Mouse (Mus musculus) urinary bladder, postnatal 4 days (tissue): ENCODE measurements around the gene Rpn1.
A peak's percentile ranks its signal among the peaks of the same experiment; 100 is the strongest.

Experiments used
- DNase-seq, 2 experiments: peaks; one replicate each; pipeline ENCODE4 v3.0.0; 2021 to 2022; ENCODE audit warnings: low spot score in 2 of 2

Gene Rpn1

DNA sequence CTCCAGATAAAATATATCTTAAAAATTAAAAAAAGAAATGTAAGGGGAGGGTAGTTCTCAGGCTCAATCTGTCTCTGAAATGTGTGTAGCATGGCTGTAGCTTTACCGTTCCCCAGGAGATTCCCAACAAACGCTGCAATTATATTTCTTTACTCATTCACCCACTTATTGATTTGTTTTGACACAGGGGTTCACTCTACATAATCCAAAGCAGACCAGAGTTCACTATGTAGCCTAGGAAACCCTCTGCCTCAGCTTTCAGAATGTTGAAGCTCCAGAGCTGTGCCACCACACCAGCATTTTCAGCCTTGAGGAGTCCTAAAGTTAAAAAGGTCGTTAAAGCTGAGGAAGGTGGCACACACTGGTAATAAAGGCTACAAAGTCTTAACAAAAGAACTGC, 18.3 kb upstream of the Rpn1 start:
- DNase-seq: no peak

DNA sequence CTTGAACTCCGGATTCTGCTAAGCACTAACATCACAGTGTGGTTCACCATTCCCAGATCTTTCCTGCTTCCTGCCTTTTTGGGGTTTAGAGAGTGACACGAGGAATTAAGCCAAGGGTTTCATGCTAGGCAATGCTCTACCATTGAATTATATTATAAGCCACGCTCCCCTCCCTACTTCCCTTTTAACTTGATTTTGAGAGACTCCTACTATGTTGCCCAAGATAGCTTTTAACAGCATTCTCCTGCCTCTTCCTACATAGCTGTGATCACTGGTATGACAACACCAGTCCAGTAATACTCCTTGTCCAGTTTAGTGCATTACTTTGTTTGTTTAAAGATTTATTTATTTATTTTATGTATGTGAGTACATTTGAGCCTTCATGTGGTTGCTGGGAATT, 16.6 kb upstream of the Rpn1 start:
- DNase-seq: no peak

DNA sequence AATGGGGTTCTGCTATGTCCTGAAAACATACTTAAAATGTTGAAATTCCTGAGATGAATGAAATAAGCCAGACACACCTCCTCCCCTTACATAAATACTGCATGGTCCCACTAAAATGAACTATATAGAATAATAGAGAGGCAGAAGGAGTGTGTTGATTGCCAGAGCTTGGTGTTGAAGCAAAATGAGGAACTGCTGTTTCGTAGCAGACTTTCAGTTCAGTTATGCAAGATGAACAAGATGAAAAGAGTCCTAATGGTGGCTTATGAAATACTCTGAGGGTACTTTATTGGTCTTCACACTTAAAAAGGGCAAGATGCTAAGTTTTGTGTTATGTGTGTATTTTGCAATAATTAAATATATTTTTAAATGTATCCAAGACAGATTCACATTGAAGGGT, 15.5 kb upstream of the Rpn1 start:
- no peak for DNase-seq

DNA sequence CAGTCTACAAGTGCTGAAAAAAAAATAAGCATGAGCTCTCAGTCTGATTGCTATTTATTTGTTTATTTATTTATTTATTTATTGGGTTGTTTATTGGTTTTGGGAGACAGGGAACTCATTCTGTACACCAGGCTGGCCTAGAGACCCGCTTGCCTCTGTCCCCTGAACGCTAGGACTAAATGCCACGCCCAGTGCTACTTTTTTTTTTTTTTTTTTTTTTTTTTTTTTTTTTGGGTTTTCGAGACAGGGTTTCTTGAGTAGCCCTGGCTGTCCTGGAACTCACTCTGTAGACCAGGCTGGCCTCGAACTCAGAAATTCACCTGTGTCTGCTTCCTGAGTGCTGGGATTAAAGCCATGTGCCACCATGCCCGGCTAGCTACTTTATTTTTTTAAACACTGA, 13.8 kb upstream of the Rpn1 start:
- no peak for DNase-seq

DNA sequence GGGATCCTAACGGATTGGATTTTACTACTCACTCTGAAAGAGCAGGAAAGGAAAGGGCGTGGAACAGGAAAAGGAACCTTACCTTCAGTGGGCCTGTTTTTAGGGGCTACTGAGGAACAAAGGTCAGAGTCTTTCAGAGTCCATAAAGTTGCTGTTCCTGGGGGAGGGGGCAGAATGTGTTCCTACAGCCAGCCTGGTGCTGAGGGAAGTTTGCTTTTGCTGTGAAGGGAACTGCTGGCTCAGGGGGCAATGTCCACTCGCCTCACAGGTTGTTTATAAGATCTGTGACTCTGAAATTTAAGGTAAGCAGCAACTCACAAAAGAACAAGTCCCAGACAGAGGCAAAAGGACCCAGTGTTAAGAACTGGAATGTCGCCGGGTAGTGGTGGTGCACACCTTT, 13.1 kb upstream of the Rpn1 start:
- DNase-seq: no peak

DNA sequence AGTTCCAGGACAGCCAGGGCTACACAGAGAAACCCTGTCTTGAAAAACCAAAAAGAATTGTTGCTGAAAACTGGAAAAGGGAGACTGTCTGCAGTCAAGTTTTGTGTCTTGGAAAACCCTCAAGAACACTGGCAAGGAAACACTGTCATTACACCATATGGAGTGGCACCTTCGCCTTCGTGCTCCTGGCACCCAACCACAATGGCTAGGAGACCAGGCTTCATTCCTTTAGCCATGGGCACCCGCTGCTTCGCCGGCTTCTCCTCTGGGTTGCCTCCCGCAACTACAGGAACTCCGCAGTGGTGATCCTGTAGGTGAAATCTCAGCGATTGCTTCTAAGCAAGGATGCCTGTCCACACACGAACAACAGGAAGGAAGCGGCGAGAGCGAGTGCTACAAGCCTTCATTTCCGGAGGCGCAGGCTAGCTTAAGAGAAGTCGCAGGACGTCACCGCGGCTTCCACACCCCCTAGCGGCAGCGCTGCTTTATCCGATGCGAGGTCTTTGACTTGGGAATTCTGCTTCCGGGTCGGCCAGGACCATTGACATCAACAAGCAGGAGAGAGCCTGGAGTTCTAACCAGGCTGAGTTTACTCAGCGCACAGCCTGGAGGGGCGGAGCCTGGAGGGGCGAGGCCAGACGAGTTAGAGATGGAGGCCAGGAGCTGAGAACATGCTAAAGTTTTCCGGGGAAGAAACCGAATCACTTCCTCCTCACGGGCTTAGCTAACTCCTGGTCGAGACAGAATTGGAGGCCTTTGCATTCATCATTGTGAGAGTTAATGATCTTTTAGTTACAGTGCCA, 9.3 kb upstream of the Rpn1 start:
- peak; percentile 93 to 94 for DNase-seq

DNA sequence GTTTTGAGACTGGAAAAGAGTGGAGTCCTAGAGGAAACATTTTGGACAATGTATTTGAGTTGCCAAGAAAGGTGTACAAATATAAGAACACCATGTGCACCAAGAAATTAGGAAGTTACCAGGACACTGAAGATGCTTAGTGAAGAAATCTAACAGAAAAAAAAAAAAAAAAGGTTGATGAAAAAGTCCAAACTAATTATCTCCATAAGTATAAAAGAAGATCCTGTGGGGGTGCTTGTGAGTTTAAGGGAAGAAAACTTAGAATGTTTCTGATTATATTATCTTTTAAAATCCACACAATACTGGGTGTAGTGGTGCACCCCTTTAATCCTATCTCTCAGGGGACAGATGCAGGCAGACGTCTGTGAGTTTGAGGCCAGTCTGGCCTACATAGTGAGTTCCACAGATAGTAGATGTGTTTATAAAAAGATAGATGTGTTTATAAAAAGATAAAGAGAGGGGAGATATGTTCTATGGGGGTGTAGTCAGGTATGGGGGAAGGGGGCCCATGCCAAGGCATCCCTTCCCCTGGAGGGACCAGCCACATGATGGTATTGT, 8.2 kb upstream of the Rpn1 start:
- no peak for DNase-seq

DNA sequence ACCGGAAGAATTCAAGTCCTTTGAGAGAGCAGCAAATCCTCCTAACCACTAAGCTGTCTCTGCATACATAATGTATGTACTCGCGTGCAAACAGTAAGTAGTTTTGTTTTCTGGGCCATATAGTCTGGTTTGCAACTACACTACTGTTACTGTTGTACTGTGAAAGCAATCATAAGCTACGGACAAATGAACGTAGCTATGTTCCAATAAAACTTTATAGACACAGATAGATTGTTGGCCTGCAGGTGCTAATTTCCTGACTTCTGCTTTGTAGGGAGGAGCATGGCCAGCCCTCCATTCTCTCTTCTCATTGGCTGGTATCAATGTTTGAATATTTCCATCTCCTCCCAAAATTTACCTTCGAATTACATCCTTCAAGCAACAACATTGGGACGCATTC, 1.2 kb upstream of the Rpn1 start:
- DNase-seq: no peak

DNA sequence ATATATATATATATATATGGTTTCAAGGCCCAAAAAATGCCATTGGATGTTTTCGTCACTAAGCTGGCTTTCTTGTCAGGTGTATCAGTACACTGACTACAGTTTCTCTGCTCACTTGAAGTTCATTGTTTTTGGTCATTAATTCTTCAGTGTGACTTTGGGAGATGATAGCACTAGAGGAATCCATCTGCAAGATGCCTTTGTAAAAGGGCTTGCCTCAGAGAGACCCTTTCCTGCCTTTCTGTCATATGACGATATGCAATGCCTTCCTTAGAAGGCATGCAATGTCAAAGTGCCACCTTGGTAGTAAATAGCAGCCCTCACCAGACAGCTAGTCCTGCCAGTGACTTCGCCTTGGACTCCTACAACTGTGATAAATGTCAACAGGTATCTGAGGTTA, 610 bp upstream of the Rpn1 start:
- DNase-seq: no peak

DNA sequence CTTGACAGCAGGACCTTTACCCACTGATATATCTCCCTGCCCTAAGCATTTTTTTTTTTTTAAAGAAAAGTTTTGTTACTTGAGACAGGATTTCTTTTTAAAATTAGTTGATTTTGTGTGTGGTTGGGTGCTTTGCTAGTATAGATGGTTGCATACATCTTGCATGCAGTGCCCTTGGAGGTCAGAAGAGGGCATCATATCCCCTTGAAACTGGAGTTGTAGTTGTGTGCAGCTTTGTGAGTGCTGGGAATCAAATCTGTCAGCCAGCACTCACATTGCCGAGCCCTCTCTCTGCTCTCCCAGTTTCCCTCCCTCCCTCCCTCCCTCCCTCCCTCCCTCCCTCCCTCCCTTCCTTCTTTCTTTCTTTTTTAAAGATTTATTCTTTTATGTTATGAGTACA, 4.7 kb downstream of the Rpn1 start:
- DNase-seq: no peak

DNA sequence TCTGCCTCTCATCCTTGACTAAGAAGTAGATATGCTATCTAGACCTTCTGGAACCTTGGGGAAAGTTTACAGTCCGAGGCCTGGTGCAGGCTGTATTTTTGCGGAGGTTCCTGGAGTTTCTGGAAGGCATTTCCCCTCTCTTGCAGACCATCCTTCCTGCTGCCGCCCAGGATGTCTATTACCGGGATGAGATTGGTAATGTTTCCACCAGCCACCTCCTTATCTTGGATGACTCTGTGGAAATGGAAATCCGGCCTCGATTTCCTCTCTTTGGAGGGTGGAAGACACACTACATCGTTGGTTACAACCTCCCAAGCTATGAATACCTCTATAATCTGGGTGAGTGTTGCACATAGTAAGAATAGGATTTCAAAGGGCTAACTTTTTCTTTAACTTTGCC, 11.1 kb downstream of the Rpn1 start:
- no peak for DNase-seq

DNA sequence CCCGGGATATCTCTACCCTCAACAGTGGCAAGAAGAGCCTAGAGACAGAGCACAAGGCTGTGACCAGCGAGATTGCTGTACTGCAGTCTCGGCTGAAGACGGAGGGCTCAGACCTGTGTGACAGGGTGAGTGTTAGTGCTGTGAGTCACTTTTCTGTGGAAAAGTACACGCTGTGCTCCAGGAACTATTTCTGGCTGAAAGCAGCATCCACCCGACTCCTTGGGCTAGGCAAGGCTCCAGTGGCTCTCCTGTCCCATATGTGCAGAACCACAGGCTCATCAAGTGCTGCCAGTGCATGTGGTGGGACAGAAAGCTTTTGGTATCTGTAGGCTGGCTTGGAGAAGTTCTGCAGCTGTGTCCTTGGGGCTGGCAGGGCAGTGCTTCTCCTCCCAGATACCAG, 17.8 kb downstream of the Rpn1 start:
- DNase-seq: no peak

DNA sequence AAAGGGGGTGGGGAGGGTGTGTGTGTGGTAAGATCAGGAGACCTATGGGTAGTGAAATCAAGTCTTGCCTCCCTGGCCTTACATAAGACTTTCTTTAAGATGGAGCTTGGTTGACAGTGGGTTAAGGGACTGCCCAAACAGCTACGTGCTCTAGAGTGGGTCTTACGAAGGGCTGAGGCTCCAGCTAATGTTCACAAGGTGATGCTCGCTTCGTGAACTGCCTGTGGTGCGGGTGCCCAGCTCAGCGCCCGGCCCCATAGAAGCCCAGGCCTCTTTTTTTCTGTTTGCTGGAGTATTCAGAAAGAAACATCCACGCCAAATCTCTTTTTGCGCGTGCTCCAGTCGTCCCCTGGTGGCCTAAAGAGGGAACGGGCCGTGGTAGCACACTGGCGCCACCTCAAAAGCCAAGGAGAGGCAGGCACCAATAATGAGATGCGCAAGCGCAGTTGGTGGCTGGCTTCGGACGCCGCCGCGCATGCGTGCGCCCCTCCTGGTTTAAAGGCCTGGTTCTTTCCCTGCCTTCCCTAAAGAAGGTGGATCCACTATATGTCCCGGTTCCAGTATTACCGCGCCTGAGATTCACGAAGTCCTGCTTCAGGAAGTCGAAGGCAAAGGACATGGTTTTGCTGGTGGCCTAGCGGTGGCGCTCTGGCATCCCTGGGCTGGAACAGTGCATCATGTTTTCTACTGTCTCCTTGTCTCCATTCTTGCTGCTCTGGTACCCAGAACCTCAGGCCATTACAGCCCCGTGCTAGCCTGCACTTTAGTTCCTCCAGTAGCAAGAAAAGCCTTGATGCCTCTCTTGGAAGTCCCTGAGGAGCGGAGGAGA, 21.7 kb downstream of the Rpn1 start:
- peak; percentile 90 for DNase-seq

DNA sequence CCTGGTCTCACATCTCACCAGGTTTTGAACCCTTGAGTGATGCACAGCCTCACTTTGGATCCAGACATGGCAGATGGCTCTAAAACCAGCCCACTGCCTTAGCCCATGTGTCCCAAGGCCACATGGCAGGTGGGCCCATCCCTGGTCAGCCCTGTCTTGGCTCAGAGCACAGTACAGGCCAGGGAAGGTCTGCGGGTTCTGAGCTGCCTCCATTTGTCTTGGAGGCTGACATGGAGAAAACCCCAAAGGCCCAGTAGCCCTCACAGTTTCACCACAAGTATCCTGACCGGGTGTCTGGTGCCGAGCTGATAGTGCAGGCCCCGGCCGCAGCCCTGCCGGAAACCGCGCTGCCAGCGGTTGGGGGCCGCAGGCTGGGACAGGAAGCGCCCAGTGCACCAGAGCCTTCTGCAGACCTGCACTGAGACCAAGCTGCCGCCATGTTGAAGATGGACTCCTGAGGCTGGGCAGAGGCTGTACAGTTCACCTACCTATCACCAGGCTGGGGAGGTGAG, 22.4 kb downstream of the Rpn1 start:
- DNase-seq: no peak

DNA sequence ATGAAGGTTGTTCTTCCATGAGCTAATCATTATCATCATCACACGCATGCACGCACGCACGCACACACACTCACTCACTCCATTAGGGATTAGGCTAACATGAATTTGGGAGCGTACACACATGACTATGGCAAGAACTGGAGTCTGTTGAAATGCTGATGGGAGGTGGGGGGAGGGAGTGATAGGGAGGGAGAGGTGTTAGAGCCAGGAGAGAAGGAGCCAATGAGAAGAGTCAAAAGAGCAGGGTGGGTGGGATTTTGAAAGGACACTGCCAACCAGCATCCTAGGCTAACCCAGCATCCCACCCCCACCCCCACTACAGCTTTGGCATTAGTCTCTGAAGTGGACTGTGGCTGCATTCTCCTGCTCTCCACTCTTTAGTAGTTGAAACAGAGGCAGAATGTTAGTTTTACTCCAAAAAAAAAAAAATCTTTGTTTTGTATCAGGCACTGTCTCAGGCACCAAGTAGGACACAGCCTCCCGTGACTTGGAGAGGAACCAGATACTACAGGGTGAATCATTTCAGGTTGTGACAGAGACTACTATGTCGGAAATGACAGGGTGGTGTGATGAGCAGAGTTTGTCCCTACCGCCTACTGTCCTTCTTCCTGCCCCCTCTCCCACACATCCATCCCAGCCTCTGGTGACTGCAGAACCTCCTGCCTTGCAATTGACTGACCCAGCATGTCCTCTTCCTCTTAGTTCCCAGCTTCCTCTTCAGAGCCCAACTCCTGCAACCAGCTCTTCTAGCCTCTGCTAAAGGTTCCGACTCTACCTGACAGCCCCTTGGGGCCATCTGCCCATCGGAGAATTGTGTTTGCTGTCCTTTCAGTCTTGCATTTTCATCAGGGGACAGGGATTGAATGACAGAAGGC, 23.6 kb downstream of the Rpn1 start:
- DNase-seq: no peak

DNA sequence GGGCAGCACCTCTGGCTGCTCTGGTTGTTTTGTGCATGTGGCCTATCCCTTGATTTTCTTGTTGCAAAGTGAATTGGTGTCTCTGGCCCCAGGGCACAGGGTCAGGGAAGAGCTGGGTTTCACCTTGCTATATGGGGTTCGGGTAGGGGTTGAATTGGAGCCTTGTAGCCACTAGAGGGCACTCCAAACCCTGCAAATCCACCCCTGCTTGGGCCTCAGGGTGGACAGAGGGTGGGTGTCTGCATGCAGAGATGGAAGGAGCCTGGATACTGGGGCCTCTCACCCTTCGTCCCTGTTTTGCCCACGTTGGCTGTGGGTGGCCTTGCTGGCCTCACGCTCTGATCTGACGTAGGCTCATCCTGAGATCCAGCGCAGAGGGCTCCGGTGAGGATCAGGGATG, 28.9 kb downstream of the Rpn1 start:
- DNase-seq: peak in 1 of 2 experiments; percentile 44

DNA sequence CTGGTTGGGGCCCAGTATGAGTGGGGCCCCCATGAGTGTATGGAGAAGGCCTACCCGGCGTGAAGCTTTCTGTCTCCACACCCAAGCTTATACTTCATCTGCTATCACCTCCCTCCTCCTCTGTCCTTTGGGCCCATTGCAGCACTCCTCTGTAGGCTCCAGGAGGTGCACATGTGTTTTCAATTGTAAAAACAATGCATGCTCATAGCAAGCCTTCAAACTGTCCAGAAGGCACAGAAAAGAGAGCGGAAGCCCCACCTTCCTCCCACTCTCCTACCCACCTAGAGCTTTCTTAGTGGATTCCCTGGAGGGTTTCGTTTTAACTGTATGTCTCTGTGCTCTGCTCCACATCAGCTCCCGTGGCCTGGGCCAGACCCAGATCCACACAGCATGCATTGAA, 30.1 kb downstream of the Rpn1 start:
- no peak for DNase-seq

DNA sequence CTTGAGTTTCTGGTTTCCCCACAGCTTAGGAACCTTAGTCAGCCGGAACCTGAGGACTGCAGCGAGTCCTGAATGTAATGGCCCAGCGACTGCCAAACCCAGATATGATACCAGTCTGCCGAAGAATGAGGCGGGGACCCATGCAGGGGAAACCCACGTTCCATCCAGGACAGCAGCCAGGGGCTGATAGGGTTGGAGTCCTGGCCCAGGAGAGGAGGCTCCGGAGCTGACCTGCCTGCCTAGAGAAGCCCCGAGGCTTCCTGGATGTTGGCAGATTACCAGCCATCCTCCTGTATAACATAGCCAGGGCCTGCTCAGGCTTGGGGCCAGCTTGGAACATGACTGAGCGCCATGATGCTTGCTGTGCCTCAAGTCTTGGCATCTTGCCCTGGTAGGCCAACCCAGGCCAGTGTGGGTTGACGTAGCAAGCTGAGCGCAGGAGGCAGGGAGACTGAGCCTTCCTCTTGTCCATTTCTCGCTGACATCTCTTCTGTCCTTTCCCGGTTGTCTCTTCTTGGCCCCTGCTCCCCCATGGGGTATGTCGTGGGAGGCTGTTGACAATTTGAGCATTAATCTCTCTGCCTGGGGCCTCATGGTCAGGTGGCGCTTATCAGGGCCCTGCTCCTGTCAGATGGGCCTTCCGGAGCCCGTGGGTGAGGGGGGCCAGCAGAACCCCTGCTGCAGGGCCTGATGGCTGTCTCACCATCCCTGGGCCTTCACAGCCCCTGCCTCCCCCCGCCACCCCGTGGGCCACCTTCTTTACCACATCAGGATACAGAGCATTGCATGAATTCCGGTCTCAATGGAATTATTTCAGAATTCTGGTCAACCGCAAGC, 32.3 kb downstream of the Rpn1 start:
- peak in 1 of 2 experiments; percentile 37 for DNase-seq

DNA sequence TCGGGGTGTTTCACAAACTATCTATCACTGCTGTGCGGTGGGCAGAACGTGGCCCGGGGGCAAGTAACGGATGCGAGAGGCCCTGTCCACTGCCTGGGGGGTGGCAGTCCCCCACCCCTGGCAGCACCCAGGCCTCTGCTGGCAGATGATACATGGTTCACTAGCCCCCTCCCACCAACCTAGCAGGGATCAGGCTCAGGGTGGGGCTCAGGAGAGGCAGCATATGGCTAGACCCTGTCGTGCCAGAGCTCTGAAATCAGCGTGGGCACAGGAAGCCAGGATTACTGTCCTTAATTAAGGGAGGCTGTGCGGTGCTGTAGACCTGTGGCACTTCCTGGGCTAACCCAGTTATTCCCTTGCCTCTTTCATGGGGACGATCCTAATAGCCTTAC, 32.9 kb downstream of the Rpn1 start:
- no peak for DNase-seq

DNA sequence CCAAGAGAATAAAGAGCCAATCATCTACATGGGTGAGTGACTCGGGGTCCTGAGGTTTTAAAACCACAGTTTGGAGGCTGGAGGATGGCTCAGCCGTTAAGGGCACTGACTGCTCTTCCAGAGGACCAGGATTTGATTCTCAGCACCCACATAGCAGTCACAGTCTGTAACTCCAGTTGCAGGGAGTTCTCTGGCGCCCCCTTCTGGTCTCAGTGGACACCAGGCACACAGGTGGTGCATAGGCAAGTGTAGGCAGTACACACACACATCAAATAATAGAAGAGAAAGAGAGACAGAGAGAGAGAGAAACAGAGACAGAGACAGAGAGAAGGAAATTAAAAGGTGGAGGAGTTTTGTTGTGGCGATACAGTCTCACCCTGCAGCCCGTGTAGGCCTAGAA, 35.0 kb downstream of the Rpn1 start:
- DNase-seq: no peak

DNA sequence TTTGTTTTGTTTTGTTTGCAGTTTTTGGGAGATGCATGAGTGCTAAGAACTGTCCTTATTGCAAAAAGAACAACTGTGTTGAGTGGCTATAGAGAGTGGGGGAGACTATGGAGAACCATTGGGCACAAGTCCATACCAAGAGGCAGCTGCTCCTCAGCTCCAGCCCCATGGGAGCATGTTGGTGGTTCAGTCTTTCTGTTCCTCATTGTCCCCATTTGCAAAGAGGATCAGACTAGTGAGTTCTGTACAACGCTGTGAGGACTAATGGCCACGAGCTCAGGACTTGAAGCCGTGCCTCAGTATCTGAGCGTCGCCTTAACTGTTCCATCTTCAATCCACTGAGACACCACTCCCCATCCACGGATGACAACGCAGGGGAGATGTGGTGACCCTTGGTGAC, 36.5 kb downstream of the Rpn1 start:
- DNase-seq: no peak
